Mouse (Mus musculus): ENCODE data around the gene Gm28048.

DNA sequence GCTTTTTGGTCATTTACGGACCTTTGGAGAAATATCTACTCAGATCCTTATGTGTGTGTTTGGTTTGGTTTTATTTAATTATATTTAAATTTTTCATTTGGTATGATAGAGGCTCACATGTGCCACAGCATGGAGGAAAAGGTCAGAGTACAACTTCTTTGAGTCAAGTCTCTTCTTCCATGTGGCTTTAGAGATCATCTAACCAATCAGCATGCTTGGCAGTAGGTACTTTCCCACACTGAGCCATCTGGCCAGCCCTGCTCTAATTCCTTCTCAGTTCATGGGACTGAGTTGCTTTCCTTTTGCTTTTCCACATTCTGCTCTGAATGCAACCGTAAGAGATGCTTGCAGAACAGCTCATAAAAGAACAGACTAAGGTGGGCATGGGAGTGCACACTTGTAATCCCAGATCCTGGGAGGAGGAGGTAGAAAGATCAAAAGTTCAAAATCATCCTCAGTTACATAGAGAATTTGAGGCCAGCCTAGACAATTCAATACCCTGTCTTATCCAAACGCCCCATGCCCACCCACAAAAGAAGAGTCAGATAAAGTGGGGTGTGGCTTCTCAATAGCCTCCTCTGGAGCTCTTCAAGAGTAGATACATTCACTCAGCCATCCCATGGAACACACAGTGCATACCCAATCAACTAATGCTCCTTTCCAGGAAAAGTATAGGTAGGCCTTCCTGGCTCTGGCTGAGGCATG lies 188.6 kb downstream of the Gm28048 start:
- TF ChIP-seq POLR2A (IDR thresholded peaks at IDR 0.05; ENCODE audit: borderline replicate concordance, insufficient read depth, low read length) (no peak), CTCF (IDR thresholded peaks at IDR 0.05; ENCODE audit: borderline replicate concordance, insufficient read depth, low read depth, low read length) (no peak)

All from cerebellum, adult 2 months (tissue).